Mouse (Mus musculus) embryonic facial prominence, embryonic 12.5 days (tissue): ENCODE measurements around the gene Psmd1. TPM values are rescaled to one million over a fixed set of nuclear protein-coding genes. Genes with fewer than 3 reads are reported as not detected.
"Not testable (repeated sequence)": the region's sequence is repeated elsewhere in the genome, so short reads cannot be mapped to it uniquely, and the experiment has no call there.

ENCODE experiments used
- ATAC-seq: fragments of 200-750 bp; cut with Nextera tagmentation; 2 replicates; pipeline ENCODE4 v1.8.0; 2017; ENCODE audit not compliant: insufficient number of reproducible peaks, insufficient read depth, low FRiP score, low TSS enrichment
- H3K27ac ChIP-seq: fragments of 300-500 bp; sonication (generic); 2 replicates; pipeline ENCODE4 v1.5.1; 2016; ENCODE audit warnings: mild to moderate bottlenecking
- H3K27me3 ChIP-seq: fragments of 300-500 bp; sonication (generic); 2 replicates; pipeline ENCODE4 v1.6.1; 2016; ENCODE audit warnings: mild to moderate bottlenecking, moderate library complexity
- H3K36me3 ChIP-seq: fragments of 300-500 bp; sonication (generic); 2 replicates; pipeline ENCODE4 v1.6.1; 2016; ENCODE audit warnings: mild to moderate bottlenecking
- H3K4me1 ChIP-seq: fragments of 300-500 bp; sonication (generic); 2 replicates; pipeline ENCODE4 v1.6.1; 2016
- H3K4me2 ChIP-seq: fragments of 300-500 bp; sonication (generic); replicated peaks from 2 replicates; pipeline ENCODE4 v1.6.1; 2016; ENCODE audit warnings: mild to moderate bottlenecking, moderate library complexity
- H3K4me3 ChIP-seq: fragments of 300-500 bp; sonication (generic); 2 replicates; pipeline ENCODE4 v1.5.1; 2016; ENCODE audit warnings: mild to moderate bottlenecking
- H3K9ac ChIP-seq: fragments of 300-500 bp; sonication (generic); 2 replicates; pipeline ENCODE4 v1.6.1; 2016; ENCODE audit warnings: mild to moderate bottlenecking, moderate library complexity
- H3K9me3 ChIP-seq: fragments of 300-500 bp; sonication (generic); 2 replicates; pipeline ENCODE4 v1.6.1; 2016; ENCODE audit warnings: mild to moderate bottlenecking, moderate library complexity
- WGBS: fragments of 180-500 bp; shearing (Covaris S2); methylation state at CpG from one replicate; pipeline ENCODE4 v1.1.7; 2016; 5-methylcytosine and 5-hydroxymethylcytosine counted together
- polyA plus RNA-seq: library from polyadenylated mRNA; unstranded; fragments of >200 nt; fragmentation: Nextera tagmentation; extraction: Ambion mirVana; gene quantifications from 2 replicates; pipeline ENCODE4 v1.2.1, GENCODE M21; 2016

Gene Psmd1
- polyA plus RNA-seq = 190 and 193 TPM in 2 replicates

DNA sequence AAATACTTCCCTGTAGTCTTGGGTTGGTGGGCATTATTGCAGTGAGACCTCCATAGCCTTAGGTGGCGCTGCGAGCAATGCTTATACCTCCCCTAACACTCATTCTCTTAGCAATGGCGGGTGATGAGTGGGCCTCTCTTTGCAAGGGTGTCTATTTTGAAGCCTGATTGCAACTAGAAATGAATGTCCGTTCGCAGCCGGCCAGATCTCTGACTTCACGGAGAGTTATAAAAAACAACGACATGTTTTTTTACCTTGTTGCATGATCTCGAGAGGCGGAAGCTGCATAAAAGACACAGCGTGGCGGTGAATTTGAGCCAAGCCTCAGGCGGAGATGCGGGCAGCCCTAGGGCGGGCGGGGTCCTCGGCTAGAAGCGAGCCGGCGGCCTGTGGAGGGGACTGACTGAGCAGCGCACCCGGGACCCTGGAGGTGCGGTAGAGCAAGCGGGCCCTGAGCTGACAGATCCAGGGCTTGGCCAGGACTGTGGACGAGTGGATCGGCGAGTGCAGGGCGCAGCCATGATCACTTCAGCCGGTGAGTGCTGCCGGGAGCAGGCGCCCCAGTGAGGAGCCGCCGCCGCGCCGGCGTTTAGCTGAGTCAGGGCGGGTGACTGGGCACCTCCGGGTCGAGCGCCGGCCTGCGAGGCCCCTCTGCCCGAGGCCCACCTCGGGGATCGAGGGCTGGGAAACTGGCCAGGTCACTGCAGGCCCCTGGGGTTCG lies at the start of gene Psmd1:
Psmd1 (plus strand) TSS at position 117 of the 721 bp plus-strand sequence.
- H3K4me3 ChIP-seq = peak within 1 kb of the TSS; percentile 99
- ATAC-seq = peak; percentile 94
- H3K27me3 ChIP-seq = no peaks in the 10 kb centered on the region
- under 1% methylated on average over 47 of the region's 47 CpGs for WGBS
- peak within 1 kb of the TSS; percentile 98 for H3K9ac ChIP-seq
- H3K4me2 ChIP-seq = peak within 1 kb of the TSS; percentile 92
- H3K36me3 ChIP-seq = no peaks in the 10 kb centered on the region
- peaks cover 12% of the 10 kb centered on the region for H3K4me1 ChIP-seq
- no peaks in the 10 kb centered on the region for H3K9me3 ChIP-seq
- H3K27ac ChIP-seq = peak within 1 kb of the TSS; percentile 77; the same call in 1 of the 2 replicates

DNA sequence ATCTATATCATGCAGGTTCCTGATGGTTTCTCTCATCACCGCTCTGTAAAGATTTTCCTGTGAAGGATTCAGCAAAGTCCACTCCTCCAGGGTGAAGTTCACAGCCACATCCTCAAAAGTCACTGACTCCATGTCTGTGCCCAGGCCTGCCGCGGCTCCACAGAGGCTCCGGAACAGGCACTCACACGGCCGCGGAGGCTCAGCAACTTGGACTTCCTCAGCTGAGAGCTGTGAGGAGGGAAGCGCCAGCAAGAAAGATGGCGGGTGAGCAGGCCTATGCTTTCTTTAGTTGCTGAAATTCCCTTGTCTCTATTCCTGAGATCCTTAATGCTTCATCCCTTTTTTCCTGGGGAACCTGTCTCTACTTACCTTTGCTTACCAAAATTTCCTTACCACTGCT lies 48.4 kb upstream of the Psmd1 start:
- H3K9me3 ChIP-seq, H3K4me1 ChIP-seq, H3K4me3 ChIP-seq, ATAC-seq, H3K27ac ChIP-seq, H3K9ac ChIP-seq, H3K36me3 ChIP-seq, H3K4me2 ChIP-seq: not testable (repeated sequence)
- WGBS = 95% methylated on average over 9 of the region's 9 CpGs
- H3K27me3 ChIP-seq = peaks cover 36% of the 10 kb centered on the region

DNA sequence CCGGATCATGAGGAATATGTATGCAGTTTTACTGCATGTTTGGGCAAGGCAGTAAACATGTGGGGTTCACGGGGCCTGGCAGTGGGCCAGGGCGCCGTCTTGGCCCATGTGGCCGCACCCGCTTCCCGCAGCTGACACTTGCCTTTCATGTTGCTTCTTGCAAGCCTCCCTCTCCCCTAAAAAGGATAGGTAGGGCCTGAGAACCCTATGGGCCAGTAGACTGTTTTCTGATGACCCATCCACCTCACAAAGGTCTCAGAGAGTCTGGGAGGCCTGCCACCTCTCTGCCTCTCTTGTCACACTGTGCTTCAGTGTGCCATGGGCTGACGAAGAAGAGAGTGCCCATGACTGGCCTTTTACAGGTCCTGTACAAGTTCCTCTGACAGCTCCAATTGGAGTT lies 47.7 kb upstream of the Psmd1 start, which contains the start of gene Spata3:
Spata3 (plus strand) TSS at position 301 of the 400 bp plus-strand sequence.
- no peak within 1 kb of the TSS for H3K9ac ChIP-seq

DNA sequence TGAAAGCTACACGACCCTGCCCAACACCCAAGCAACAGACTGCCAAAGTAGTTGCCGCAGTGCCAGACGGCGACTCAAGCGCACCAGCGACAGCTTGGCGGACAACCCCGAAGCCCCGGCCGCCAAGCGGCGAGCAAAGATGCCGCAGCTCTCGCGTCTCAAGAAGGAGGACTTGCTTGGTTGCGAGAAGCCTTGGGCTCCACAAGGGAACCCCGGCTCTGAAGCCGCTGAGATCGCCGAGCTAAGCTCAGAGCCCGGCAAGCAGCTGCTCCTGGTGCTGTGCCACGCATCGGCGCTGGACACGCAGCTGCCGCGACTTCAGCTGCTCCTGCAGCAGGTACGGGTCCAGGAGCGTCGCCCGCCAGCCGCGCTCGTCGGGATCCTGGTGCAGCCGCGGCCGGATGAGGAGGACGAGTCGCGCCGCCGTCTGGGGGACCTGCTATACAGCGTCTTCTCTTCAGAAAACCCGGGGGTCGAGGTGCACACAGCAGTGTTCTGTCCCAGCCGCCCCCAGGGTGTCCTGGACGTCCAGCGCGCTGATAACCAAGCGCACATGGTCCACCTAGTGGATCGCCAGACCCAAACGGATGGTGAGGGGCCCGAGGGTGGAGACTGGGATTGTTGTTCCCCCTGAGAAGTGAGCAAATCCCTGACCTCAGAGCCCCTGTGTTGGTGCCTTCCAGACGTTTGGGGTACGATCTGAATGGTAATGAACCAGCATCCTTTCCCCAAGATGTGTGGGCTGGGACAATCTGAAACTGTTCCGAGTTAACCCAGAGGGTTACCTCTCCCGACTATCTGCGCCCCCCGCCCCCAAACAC lies 45.7 kb upstream of the Psmd1 start:
- H3K4me1 ChIP-seq = no peaks in the 10 kb centered on the region; the same call in 1 of the 2 replicates
- no peak overlapping the region for H3K27ac ChIP-seq
- H3K4me3 ChIP-seq = peak overlapping the region; percentile 42
- no peaks in the 10 kb centered on the region for H3K36me3 ChIP-seq
- peak; percentile 53 for ATAC-seq
- peaks cover 41% of the 10 kb centered on the region for H3K27me3 ChIP-seq
- no peaks in the 10 kb centered on the region for H3K9me3 ChIP-seq
- peak overlapping the region; percentile 79 for H3K4me2 ChIP-seq
- peak overlapping the region; percentile 53 for H3K9ac ChIP-seq
- 3% methylated on average over 60 of the region's 60 CpGs for WGBS

More for the DNA sequence above, 47.7 kb upstream of the Psmd1 start, which contains the start of gene Spata3:
- H3K4me3 ChIP-seq = no peak within 1 kb of the TSS
- H3K36me3 ChIP-seq = no peaks in the 10 kb centered on the region
- no peak for ATAC-seq
- H3K4me2 ChIP-seq = no peak within 1 kb of the TSS
- H3K4me1 ChIP-seq = no peaks in the 10 kb centered on the region; the same call in 1 of the 2 replicates
- peaks cover 36% of the 10 kb centered on the region for H3K27me3 ChIP-seq
- WGBS = 91% methylated on average over 8 of the region's 8 CpGs
- no peaks in the 10 kb centered on the region for H3K9me3 ChIP-seq
- no peak within 1 kb of the TSS for H3K27ac ChIP-seq

DNA sequence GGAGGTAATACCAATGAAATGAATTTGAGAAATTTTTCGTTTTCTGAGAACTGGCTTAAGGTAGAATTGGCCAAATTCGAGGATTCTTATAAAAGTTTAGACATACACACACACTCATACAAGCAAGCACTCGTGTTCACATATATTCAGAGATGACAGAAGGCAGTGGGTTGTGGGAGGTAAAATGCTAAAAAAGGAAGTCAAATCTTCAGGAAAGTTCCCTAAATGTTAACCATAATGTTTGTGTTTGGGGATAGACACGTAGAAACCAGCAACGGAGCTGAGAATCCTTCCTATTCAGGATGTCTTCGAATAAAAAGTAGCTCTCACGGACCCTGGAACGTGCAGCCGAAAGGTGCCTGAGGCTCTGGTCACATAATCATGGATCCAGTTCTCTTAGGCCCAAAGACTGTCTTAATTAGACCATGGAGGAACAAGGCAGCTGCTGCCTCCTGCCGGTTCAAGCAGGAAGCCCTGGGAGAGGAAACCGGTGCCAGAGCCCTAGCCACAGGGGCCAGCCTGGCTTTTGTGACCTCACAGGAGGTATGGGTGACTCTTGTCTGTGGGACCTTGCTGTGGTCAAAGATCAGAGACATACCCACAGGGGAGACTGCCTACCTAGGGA lies 42.7 kb upstream of the Psmd1 start:
- H3K4me3 ChIP-seq = no peak overlapping the region
- H3K27ac ChIP-seq = no peak overlapping the region
- no peak overlapping the region for H3K9ac ChIP-seq
- ATAC-seq = no peak
- no peaks in the 10 kb centered on the region for H3K36me3 ChIP-seq
- no peaks in the 10 kb centered on the region for H3K9me3 ChIP-seq
- no peak overlapping the region for H3K4me2 ChIP-seq
- H3K4me1 ChIP-seq = no peaks in the 10 kb centered on the region; the same call in 1 of the 2 replicates
- peaks cover 41% of the 10 kb centered on the region for H3K27me3 ChIP-seq
- WGBS = 62% methylated on average over 11 of the region's 11 CpGs

DNA sequence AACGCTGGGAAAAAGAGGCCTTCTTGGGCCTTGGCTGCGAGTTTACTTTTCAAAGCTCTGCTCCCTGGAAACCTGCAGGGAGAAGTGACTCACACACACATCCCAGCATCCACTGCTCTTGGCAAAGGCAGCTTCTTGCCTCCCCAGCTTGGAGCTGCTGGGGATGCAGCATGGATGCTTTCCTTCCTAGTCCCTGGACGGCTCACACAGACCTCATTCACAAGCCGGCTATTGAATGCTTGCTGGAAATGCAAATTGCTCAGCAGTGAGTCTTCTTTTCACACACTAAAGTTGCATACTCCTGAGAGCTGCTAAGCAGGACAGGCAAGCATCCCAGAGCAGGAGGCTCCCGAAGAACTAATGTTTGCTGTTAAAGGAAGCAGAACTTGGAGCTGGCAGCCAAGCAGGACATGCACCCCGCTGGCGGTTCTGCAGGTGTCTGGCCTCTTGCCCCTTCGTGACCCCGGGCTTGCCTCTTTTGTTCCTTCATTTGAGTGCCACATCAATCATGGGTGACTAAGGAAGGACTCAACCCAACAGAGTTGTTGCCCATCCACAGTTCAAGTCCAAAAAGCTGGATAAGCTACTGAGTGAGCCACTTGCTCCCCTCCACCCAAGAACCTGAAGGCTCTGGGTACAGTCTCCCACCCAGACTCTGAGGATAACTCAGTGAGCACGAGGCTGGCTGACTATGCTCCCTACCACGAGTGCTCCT lies 31.8 kb upstream of the Psmd1 start:
- Histone ChIP-seq H3K9ac (no peak overlapping the region), H3K27ac (no peak overlapping the region), H3K4me2 (no peak overlapping the region), H3K27me3 (peaks cover 3% of the 10 kb centered on the region; the same call in 1 of the 2 replicates), H3K4me1 (no peaks in the 10 kb centered on the region), H3K9me3 (no peaks in the 10 kb centered on the region), H3K4me3 (no peak overlapping the region), H3K36me3 (no peaks in the 10 kb centered on the region)
- 10% methylated on average over 11 of the region's 11 CpGs for WGBS
- no peak for ATAC-seq

DNA sequence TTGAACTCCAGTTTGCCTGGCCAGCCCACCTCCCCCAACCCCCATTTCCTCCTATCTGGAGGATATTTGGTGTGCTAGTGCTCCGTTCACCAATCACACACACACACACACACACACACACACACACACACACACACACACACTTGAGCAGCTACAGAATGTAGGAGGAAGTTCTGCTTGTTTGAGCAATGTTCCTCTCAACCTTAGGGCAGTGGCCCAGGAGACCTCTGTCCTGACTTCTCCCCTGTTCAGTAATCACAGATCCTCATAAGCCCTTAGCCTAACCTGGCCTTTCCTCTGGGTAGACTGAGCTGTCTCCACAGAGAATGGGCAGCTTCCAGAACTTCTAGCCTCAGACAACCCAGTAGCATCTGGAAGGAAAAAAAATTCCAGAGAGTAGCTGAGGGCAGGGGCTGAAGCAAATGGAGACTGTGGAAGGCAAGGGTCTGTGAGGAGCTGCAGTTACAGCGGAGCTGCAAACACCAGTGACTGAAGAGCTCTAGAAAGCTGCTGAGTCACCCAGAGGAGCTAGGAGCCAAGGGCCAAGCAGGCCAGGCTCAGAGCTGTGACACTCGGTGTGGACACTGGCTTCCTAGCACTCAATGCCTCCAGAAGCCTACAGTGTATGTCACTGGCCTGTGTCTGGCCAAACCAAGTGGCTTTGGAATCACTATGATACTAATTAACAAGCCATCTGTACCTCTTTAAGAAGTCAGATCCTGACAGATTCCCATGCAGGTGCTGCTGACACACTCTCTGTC lies 25.8 kb upstream of the Psmd1 start:
- Histone ChIP-seq H3K36me3 (no peaks in the 10 kb centered on the region), H3K4me3 (no peak overlapping the region), H3K27me3 (peaks cover 8% of the 10 kb centered on the region), H3K4me1 (no peaks in the 10 kb centered on the region), H3K9me3 (peaks cover 9% of the 10 kb centered on the region; the same call in 1 of the 2 replicates), H3K27ac (no peak overlapping the region), H3K4me2 (no peak overlapping the region), H3K9ac (no peak overlapping the region)
- 69% methylated on average over 2 of the region's 3 CpGs for WGBS
- no peak for ATAC-seq

DNA sequence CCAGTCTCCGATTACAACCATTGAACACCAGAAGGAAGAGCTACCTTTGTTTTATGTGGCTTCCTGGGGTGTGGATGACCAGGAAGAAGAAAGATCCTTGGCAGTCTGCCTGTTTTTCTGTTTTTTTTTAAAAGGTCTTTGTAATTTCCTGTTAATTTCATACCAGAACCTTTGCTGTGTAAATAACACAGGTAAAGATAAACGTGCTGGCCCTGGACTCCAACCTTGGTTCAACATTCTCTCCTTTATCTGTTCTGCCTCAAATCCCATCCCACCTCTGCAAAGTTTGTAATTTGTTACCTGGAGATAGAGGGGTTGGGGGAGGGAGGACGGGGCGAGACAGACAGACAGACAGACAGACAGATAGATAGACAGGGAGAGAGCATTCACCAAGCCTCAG lies 24.1 kb upstream of the Psmd1 start:
- Histone ChIP-seq H3K27me3 (peaks cover 23% of the 10 kb centered on the region), H3K9me3 (peaks cover 9% of the 10 kb centered on the region; the same call in 1 of the 2 replicates), H3K4me2 (no peak overlapping the region), H3K9ac (no peak overlapping the region), H3K27ac (no peak overlapping the region), H3K36me3 (no peaks in the 10 kb centered on the region), H3K4me1 (no peaks in the 10 kb centered on the region), H3K4me3 (no peak overlapping the region)
- ATAC-seq = no peak
- 70% methylated on average over 4 of the region's 4 CpGs for WGBS

DNA sequence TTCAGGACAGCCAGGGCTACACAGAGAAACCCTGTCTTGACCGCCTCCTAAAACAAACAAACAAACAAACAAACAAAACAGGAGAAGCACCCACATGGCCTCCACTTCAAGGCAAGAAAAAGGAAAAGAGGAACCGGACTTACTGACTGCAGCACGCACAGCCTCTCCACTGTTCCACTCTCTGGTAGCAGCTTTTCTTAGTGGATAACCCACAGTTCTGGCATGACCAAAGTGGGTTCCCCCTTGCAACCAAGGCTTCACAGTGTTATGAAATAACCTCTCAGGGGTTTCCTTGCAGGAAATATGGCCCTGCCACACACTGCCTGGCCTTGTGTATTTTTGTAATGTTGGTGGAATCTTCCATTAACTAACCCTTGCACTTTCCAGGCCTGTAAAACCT lies 23.4 kb upstream of the Psmd1 start:
- no peak for ATAC-seq
- Histone ChIP-seq H3K4me1 (no peaks in the 10 kb centered on the region), H3K9me3 (peaks cover 9% of the 10 kb centered on the region; the same call in 1 of the 2 replicates), H3K4me2 (no peak overlapping the region), H3K9ac (no peak overlapping the region), H3K36me3 (no peaks in the 10 kb centered on the region), H3K4me3 (no peak overlapping the region), H3K27me3 (peaks cover 30% of the 10 kb centered on the region), H3K27ac (no peak overlapping the region)
- 83% methylated on average over 3 of the region's 3 CpGs for WGBS

DNA sequence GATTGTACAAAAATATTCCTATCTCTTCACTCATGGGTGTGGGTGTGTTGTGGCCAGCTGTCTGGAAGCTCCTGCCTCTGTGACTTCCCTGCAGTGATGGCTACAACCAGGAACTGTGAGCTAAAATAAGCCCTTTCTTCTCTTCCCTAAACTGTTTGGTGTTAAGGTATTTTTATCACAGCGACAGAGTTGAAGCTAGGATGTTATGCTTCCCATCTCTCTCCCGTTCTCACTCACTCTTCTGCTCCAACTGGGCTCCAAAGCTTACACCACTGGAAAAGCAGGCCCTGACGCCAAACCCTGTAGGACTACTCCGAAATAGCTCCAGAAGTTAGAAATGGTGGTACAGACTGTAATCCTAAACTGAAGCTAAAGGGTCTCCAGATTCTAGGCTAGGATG lies 19.1 kb upstream of the Psmd1 start:
- ATAC-seq = no peak
- peaks cover 9% of the 10 kb centered on the region; the same call in 1 of the 2 replicates for H3K9me3 ChIP-seq
- H3K27ac ChIP-seq = no peak overlapping the region
- H3K36me3 ChIP-seq = no peaks in the 10 kb centered on the region
- H3K4me1 ChIP-seq = peaks cover 4% of the 10 kb centered on the region; the same call in 1 of the 2 replicates
- no peak overlapping the region for H3K4me2 ChIP-seq
- peaks cover 61% of the 10 kb centered on the region for H3K27me3 ChIP-seq
- no peak overlapping the region for H3K9ac ChIP-seq
- H3K4me3 ChIP-seq = no peak overlapping the region
- 56% methylated on average over 4 of the region's 4 CpGs for WGBS
